Mouse (Mus musculus) CD4-positive naive resting alpha-beta T cell, adult 57 days (primary cell): Measurements from ENCODE around the gene Ankib1. TPM values are rescaled to one million over a fixed set of nuclear protein-coding genes. Genes with fewer than 3 reads are reported as not detected.

Experiments
- total RNA-seq: library from RNA; stranded (reverse); gene quantifications from one replicate; pipeline ENCODE4 v1.2.4, GENCODE M21; 2023

The Ankib1 gene
- total RNA-seq: 100 TPM

DNA sequence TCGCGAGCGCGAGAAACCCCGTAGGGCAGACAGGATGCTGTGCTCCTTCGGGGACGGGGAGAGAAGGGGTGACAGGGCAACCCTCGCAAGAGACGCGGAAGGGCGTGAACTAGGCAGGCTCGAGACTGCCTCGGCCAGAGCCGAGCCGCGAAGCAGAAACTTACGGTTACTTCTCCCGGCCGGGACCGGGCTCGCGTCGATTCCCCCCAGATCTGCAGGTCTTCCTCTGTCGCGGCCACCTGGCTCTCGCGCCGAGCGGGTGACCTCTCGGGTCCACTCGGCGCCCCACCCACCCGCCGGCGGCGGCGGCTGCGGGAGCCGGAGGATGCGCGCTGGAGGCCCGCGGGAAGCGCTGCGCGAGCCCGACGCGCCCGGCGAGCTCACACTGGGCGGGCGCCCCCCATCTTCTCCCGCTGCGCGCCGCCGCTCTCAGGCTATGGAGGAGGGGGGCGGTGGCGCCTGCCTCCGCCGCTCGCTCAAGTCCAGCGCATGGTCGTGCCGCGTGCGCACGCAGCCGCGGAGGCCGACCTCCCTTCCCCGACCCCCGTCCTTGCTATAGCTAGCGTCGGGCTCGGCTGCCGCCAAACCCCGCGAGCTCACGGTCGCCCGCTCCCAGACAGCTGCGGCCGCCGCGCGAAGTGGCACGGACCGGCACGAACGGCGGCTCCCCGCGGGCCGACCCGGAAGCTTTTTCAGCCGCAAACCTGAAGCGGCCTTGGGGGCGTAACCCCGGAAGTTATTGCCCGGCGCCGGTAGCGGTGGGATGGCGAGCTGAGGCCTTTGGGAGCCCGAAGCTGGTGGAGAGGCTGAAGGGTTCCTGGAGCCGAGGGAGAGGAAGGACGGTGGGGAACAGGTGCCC is at the start of gene Ankib1, which contains the start of gene Krit1:
Gene Ankib1 (minus strand): TSS at position 493 of the 859 bp plus-strand sequence.
Gene Krit1 (plus strand): TSS at position 752 of the 859 bp plus-strand sequence.

DNA sequence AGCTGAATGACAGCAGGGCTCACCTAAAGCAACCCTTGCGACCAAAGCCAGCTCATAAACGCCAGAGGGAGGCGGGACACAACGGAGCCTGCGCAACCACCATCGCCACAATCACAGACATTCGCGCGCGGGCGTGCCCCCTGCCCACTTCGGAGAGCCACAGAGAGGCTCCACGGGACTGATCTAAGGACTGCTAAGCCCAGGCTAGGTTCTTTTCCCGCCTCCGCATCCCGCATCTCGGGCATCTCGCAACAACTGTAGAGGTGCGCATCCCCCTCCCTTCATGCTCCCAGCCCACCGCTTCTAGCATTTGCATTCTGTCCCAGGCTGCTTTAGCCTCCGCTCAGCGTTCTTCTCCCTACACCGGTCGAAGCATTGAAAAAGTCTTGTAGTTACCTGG is 42.3 kb upstream of the Ankib1 start, which contains the start of gene Lrrd1:
Gene Lrrd1 (plus strand): TSS at position 148 of the 400 bp plus-strand sequence.

DNA sequence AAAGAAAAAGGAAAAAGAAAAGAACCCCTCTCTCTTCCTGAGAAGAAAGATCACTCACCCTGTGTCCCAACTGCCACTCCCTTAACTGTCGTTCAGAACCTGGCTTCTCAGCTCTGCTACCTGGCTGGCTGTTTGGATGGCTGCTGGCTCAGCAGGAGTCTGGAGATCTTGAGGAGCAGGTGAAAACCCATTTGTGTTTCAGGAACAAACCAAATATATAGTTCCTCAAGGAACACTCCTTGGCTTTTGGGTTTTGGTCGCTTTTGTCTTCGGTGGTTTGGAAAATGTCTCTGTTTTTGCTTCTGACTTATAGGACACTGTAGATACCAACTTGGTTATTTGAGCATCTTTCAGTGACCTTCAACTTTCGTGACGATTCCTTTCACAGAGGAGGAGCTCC is 145.6 kb downstream of the Ankib1 start, which contains the start of gene Gatad1:
Gene Gatad1 (minus strand): TSS at position 101 of the 400 bp plus-strand sequence.

DNA sequence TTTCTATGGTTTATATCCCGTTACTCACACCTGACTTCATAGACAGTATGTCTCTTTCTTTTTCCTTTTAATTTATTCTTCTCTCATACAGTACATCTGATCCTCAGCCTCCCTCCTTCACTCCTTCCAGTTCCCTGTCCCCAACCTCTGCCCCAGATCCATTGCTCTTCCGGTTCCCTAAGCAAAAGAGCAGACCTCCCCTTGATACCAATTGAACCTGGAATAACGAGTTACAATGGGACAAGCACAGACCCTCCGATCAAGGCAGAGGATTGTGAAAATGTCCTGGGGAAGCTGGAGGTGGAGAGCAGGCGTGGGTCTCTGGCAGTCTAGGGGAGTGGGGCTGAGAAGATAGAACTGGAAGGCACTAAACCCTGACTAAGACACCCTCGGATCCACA is 151.8 kb downstream of the Ankib1 start, which contains the start of gene Tmbim7:
Gene Tmbim7 (plus strand): TSS at position 301 of the 400 bp plus-strand sequence.

Other genes starting within 250 kb of the Ankib1 start
- gene 1700109H08Rik, start 231.4 kb downstream of the Ankib1 start, total RNA-seq: 32.3 TPM
- gene Pex1, start 206.9 kb downstream of the Ankib1 start, total RNA-seq: 20.8 TPM
- 82.6 TPM for gene Rbm48, start 206.3 kb downstream of the Ankib1 start, total RNA-seq
- gene Tmbim7, start 151.7 kb downstream of the Ankib1 start, total RNA-seq: not detected
- 48.0 TPM for gene Gatad1, start 145.7 kb downstream of the Ankib1 start, total RNA-seq
- 88.9 TPM for gene Krit1, start 259 bp upstream of the Ankib1 start, total RNA-seq
- not detected for gene Lrrd1, start 42.2 kb upstream of the Ankib1 start, total RNA-seq
- gene Mterf1a, start 91.0 kb upstream of the Ankib1 start, total RNA-seq: 15.6 TPM
- 95.8 TPM for gene Akap9, start 125.1 kb upstream of the Ankib1 start, total RNA-seq